Mouse (Mus musculus) limb, embryonic 13.5 days (tissue): ENCODE results near the gene Ttc25. TPM values are rescaled to one million over a fixed set of nuclear protein-coding genes. Genes with fewer than 3 reads are reported as not detected.
A peak's percentile ranks its signal among the peaks of the same experiment; 100 is the strongest.
"Not testable (repeated sequence)": the region's sequence is repeated elsewhere in the genome, so short reads cannot be mapped to it uniquely, and the experiment has no call there.

Source experiments
- ATAC-seq: fragments of 200-750 bp; cut with Nextera tagmentation; 2 replicates; pipeline ENCODE4 v1.8.0; 2017; ENCODE audit warnings: low read depth, moderate number of reproducible peaks, moderate TSS enrichment; ENCODE audit not compliant: low FRiP score
- H3K27ac ChIP-seq: fragments of 300-500 bp; sonication (generic); 2 replicates; pipeline ENCODE4 v1.5.1; 2015; ENCODE audit warnings: inconsistent platforms, mild to moderate bottlenecking, moderate library complexity
- H3K27me3 ChIP-seq: fragments of 300-500 bp; sonication (generic); 2 replicates; pipeline ENCODE4 v1.6.1; 2015; ENCODE audit warnings: mild to moderate bottlenecking, inconsistent platforms
- H3K36me3 ChIP-seq: fragments of 300-500 bp; sonication (generic); 2 replicates; pipeline ENCODE4 v1.6.1; 2015; ENCODE audit warnings: inconsistent platforms, mild to moderate bottlenecking, moderate library complexity
- H3K4me1 ChIP-seq: fragments of 300-500 bp; sonication (generic); 2 replicates; pipeline ENCODE4 v1.6.1; 2015; ENCODE audit warnings: inconsistent platforms
- H3K4me2 ChIP-seq: fragments of 300-500 bp; sonication (generic); replicated peaks from 2 replicates; pipeline ENCODE4 v1.6.1; 2015; ENCODE audit warnings: inconsistent platforms, mild to moderate bottlenecking, moderate library complexity
- H3K4me3 ChIP-seq: fragments of 300-500 bp; sonication (generic); 2 replicates; pipeline ENCODE4 v1.5.1; 2015; ENCODE audit warnings: moderate library complexity, mild to moderate bottlenecking, inconsistent platforms
- H3K9ac ChIP-seq: fragments of 300-500 bp; sonication (generic); 2 replicates; pipeline ENCODE4 v1.6.1; 2015; ENCODE audit warnings: mild to moderate bottlenecking, inconsistent platforms
- H3K9me3 ChIP-seq: fragments of 300-500 bp; sonication (generic); 2 replicates; pipeline ENCODE4 v1.6.1; 2016; ENCODE audit warnings: inconsistent platforms
- WGBS: fragments of 180-500 bp; shearing (Covaris S2); methylation state at CpG from one replicate; pipeline ENCODE4 v1.1.7; 2015; 5-methylcytosine and 5-hydroxymethylcytosine counted together
- polyA plus RNA-seq: library from polyadenylated mRNA; unstranded; fragments of >200 nt; fragmentation: Nextera tagmentation; extraction: Ambion mirVana; gene quantifications from 2 replicates; pipeline ENCODE4 v1.2.1, GENCODE M21; 2015

The Ttc25 gene
- polyA plus RNA-seq, 1 experiment from 2014 or later, result 0.69 TPM

DNA sequence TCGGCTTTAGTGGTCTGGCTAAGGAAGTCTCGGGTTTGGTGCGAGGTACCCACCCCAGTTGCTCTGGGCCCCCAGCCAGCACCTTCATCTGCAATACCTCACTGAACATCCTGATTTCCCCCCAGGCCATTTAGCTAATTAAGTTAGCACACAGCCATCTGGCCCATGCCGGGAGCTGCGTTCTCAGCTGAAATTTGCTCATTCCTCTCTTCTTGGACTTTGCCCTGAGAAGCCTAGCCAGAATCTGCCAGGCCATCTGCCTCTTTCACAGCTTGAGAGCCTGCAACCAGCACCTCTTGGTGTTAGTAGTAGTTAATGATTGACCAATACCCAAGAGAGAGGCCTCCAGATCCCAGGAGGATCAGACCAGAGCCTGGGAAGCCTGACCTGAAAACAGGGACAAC, 27.2 kb upstream of the Ttc25 start:
- Histone ChIP-seq H3K27me3 (no peaks in the 10 kb centered on the region), H3K36me3 (peaks cover 96% of the 10 kb centered on the region), H3K9me3 (no peaks in the 10 kb centered on the region), H3K4me2 (no peak overlapping the region), H3K4me3 (no peak overlapping the region), H3K27ac (no peak overlapping the region), H3K9ac (no peak overlapping the region), H3K4me1 (no peaks in the 10 kb centered on the region)
- no peak for ATAC-seq
- WGBS, result 54% methylated on average over 5 of the region's 5 CpGs

DNA sequence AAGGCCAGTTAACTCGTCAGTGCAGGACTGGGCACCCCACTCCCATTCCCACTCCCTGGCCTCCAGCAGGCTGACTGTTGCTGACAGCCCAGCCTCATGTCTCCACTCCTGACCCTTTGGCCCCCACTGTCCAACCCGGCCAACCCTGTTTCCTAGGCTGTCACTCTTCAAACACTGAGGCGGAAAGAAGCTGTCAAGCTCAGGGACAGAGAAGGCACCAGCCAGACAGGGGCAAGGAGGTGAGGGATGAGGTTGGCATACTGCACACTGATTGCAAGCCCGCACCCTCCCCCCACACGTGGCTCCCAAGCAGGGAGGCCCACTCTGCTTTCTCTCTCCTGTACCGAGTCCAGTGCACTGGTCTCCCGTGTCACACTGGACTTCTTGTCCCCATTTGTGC, 26.2 kb upstream of the Ttc25 start:
- WGBS, result 92% methylated on average over 7 of the region's 7 CpGs
- no peak overlapping the region for H3K27ac ChIP-seq
- H3K9me3 ChIP-seq, result no peaks in the 10 kb centered on the region
- no peak overlapping the region for H3K4me2 ChIP-seq
- H3K27me3 ChIP-seq, result no peaks in the 10 kb centered on the region
- ATAC-seq, result no peak
- H3K9ac ChIP-seq, result no peak overlapping the region
- H3K36me3 ChIP-seq, result peaks cover 96% of the 10 kb centered on the region
- H3K4me3 ChIP-seq, result no peak overlapping the region
- peaks cover 1% of the 10 kb centered on the region; the same call in 1 of the 2 replicates for H3K4me1 ChIP-seq

GRCm38 (mm10) chr11:100520838-100521237, 24.6 kb upstream of the Ttc25 start:
- Histone ChIP-seq H3K9me3 (no peaks in the 10 kb centered on the region), H3K9ac (no peak overlapping the region), H3K27me3 (no peaks in the 10 kb centered on the region), H3K27ac (no peak overlapping the region), H3K4me3 (no peak overlapping the region), H3K4me2 (no peak overlapping the region), H3K36me3 (peaks cover 85% of the 10 kb centered on the region), H3K4me1 (peaks cover 18% of the 10 kb centered on the region)
- no peak for ATAC-seq
- 75% methylated on average over 15 of the region's 15 CpGs for WGBS

GRCm38 (mm10) chr11:100524358-100524757, 21.0 kb upstream of the Ttc25 start:
- Histone ChIP-seq H3K4me1 (peaks cover 35% of the 10 kb centered on the region), H3K27ac (no peak overlapping the region), H3K4me3 (no peak overlapping the region), H3K9ac (peak overlapping the region; percentile 88; the same call in 1 of the 2 replicates), H3K4me2 (peak overlapping the region; percentile 94; the same call in 1 of the 2 replicates), H3K9me3 (no peaks in the 10 kb centered on the region), H3K36me3 (peaks cover 54% of the 10 kb centered on the region), H3K27me3 (no peaks in the 10 kb centered on the region)
- no peak for ATAC-seq
- WGBS, result 83% methylated on average over 5 of the region's 5 CpGs

- Histone ChIP-seq H3K27me3 (no peaks in the 10 kb centered on the region), H3K36me3 (peaks cover 46% of the 10 kb centered on the region), H3K9ac (peak overlapping the region; percentile 88), H3K27ac (no peak overlapping the region), H3K4me1 (peaks cover 35% of the 10 kb centered on the region), H3K9me3 (no peaks in the 10 kb centered on the region), H3K4me2 (peak overlapping the region; percentile 94), H3K4me3 (peak overlapping the region; percentile 82)
- WGBS, result 62% methylated on average over 11 of the region's 11 CpGs
- no peak for ATAC-seq
Measured at GRCm38 (mm10) chr11:100524987-100525630, 20.3 kb upstream of the Ttc25 start.

DNA sequence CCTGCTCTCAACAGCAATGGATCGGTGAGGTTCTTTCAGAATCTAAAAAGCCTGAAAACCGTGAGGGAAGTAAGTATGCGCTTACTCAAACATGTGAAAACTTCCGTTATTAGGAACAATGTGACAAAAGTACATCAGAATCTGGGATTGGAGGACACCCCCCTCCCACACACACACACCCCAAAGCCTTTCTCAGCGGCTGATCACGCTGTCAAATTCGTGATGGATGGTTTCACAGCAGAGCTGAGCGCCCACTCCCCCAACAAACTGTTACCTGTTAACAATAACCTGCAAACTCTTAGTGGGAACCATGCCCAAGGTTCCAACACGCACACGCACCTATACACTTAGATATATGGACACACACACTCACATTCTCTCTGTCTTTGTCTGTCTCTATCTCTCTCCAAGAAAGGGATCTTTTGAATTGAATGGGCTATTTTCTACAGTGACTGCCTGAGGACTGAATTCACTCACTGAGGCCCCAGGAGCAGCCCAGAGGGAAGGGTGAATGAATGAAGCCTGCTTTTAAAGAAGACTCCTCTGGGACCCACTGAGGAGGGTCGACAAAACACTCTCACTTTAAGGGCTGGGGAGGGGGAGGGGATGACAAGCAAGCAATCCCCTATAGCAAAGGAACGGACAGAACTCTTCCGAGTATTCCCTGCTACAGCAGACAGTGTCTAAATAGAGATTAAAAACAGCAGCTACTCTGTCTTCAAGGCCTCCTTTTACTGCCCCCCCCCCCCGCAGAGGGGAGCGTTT, 19.2 kb upstream of the Ttc25 start:
- peaks cover 35% of the 10 kb centered on the region for H3K4me1 ChIP-seq
- no peaks in the 10 kb centered on the region for H3K9me3 ChIP-seq
- H3K4me3 ChIP-seq, result peak overlapping the region; percentile 82
- peak overlapping the region; percentile 88 for H3K9ac ChIP-seq
- H3K27ac ChIP-seq, result no peak overlapping the region
- WGBS, result 9% methylated on average over 15 of the region's 15 CpGs
- no peaks in the 10 kb centered on the region for H3K27me3 ChIP-seq
- H3K36me3 ChIP-seq, result peaks cover 35% of the 10 kb centered on the region
- H3K4me2 ChIP-seq, result peak overlapping the region; percentile 94
- ATAC-seq, result no peak

DNA sequence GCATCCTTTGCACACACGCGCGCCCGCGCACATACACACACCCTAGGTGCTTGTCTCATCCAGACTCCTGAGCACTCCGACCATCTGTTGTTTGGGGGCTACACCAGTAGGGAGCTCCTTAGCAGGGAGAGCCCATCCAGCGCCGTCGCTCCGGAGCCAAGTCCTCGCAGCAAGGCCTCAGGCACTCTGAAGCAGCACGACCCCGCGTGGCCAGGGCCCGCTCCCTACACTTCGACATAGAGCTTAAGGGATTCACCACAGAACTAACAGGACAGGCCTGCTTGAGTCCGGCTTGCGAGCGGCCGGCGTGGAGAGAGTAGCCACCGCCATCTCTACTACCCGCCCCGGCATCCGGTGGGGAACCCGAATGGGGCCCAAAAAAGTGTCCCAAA, 18.3 kb upstream of the Ttc25 start:
- peak; percentile 4; the same call in 1 of the 2 replicates for ATAC-seq
- H3K27ac ChIP-seq, result peak overlapping the region; percentile 93
- peak overlapping the region; percentile 88 for H3K9ac ChIP-seq
- no peaks in the 10 kb centered on the region for H3K27me3 ChIP-seq
- no peaks in the 10 kb centered on the region for H3K9me3 ChIP-seq
- WGBS, result 1% methylated on average over 26 of the region's 26 CpGs
- peaks cover 27% of the 10 kb centered on the region for H3K36me3 ChIP-seq
- peak overlapping the region; percentile 94 for H3K4me2 ChIP-seq
- H3K4me3 ChIP-seq, result peak overlapping the region; percentile 82
- peaks cover 35% of the 10 kb centered on the region for H3K4me1 ChIP-seq

DNA sequence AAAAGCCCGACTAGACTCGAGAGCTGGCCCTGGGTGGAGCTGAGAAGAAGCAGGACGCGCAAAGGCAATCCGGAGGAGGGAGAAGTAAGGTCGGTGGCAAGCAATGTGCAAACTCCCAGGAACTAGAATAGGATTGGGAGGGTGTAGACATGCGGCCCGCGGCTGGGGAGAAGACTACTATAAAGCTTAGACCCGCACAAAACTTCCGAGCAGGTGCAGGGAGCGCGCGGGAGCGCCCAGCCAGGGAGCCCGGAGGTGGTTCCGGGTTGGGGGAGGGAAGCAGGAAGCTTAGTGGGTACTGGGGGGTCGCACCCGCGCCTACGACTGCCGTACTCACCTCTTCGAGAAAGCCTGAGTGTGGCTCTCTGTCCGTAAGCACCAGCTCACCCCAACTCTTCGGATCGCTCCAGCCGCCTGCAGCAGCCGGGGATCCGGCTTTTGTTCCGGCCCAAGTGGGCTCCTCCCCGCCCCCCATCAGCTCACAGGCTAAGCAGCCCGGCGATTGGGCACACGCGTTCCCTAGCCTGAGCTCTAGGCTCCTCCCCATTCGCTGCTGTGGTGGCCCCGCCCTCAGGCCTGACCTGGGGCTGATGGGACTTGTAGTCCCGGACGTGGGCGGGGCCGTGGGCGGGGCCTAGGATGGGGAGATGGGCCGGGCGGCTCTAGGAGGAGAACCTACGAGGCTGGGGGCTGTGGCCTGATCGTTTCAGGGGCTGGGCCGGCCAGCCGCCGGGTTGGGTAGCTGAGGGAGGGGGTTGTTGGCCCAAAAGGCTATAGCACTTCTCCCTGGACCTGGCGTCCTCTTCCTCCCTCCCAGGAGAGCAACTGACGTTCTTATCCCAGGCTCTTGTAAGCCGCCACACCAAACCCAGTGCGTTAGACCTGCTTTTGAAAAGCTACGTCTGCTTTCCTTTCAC, 17.7 kb upstream of the Ttc25 start, which contains the start of gene Acly:
Gene Acly, minus strand, starts transcription at position 543 of the 917 bp plus-strand sequence.
- H3K27me3 ChIP-seq, result no peaks in the 10 kb centered on the region
- H3K36me3 ChIP-seq, result peaks cover 20% of the 10 kb centered on the region
- H3K4me2 ChIP-seq, result peak within 1 kb of the TSS; percentile 94
- no peaks in the 10 kb centered on the region for H3K9me3 ChIP-seq
- peaks cover 35% of the 10 kb centered on the region for H3K4me1 ChIP-seq
- WGBS, result under 1% methylated on average over 53 of the region's 54 CpGs
- H3K4me3 ChIP-seq, result peak within 1 kb of the TSS; percentile 82
- peak; percentile 98 for ATAC-seq
- peak within 1 kb of the TSS; percentile 93 for H3K27ac ChIP-seq
- peak within 1 kb of the TSS; percentile 88 for H3K9ac ChIP-seq

DNA sequence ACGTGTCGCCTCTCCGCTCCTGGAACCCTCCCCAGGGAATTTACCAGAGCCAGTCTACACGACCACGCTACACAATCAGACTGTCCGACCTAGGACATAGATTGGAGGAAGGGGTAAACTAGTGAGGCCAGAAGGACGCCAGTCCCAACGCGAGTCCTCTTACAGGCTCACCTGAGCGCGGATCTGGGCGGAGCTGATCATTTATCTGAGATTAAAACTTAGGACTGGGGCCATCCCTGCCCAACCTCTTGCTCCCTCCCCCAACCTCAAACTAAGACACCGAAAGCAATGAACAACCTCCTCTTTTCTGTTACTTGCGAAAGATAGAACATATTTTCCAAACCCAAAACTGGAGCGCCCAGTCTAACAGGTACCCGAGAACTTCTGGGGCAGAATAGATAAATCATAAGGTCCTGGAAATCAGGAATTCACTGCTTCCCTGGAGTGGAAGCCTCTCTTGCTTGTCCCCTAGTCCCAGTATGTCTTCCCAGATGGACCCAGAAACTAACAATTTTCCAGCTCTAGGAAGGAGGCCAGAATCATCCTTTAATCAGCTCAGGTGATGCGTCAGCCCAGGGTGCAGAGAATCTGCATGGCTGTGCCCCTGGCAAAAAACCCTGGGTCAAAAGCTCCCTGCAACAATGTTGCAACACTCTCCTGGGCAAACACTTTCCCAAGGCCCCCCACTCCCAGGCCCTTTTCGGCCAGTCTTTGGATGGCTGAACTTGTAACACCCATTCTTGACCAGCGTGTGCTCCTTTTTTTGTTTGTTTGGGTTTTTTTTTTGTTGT, 16.8 kb upstream of the Ttc25 start:
- H3K9ac ChIP-seq, result peak overlapping the region; percentile 73
- H3K9me3 ChIP-seq, result no peaks in the 10 kb centered on the region
- peaks cover 12% of the 10 kb centered on the region for H3K36me3 ChIP-seq
- WGBS, result 24% methylated on average over 19 of the region's 19 CpGs
- H3K4me2 ChIP-seq, result peak overlapping the region; percentile 94
- peaks cover 35% of the 10 kb centered on the region for H3K4me1 ChIP-seq
- H3K4me3 ChIP-seq, result peak overlapping the region; percentile 82
- H3K27me3 ChIP-seq, result no peaks in the 10 kb centered on the region
- H3K27ac ChIP-seq, result peak overlapping the region; percentile 72
- no peak for ATAC-seq

- H3K4me1 ChIP-seq, result no peaks in the 10 kb centered on the region
- WGBS, result 82% methylated on average over 6 of the region's 6 CpGs
- no peak overlapping the region for H3K27ac ChIP-seq
- ATAC-seq, result no peak
- no peaks in the 10 kb centered on the region for H3K36me3 ChIP-seq
- H3K4me2 ChIP-seq, result no peak overlapping the region
- H3K4me3 ChIP-seq, result no peak overlapping the region
- no peak overlapping the region for H3K9ac ChIP-seq
- H3K9me3 ChIP-seq, result peaks cover 3% of the 10 kb centered on the region; the same call in 1 of the 2 replicates
- no peaks in the 10 kb centered on the region for H3K27me3 ChIP-seq
Measured at GRCm38 (mm10) chr11:100533871-100534270, 11.5 kb upstream of the Ttc25 start.

GRCm38 (mm10) chr11:100534411-100534810, 11.0 kb upstream of the Ttc25 start:
- H3K4me3 ChIP-seq, H3K27ac ChIP-seq, H3K36me3 ChIP-seq, H3K27me3 ChIP-seq, H3K4me2 ChIP-seq, H3K4me1 ChIP-seq, H3K9me3 ChIP-seq, H3K9ac ChIP-seq, ATAC-seq: not testable (repeated sequence)
- WGBS, result 88% methylated on average over 2 of the region's 2 CpGs
